Mouse (Mus musculus) ovary, postnatal 36 days (tissue): ENCODE data around the gene Upp2.

Source experiments
- DNase-seq: peaks from one replicate; pipeline ENCODE4 v3.0.0; 2022; ENCODE audit warnings: low spot score, mixed read lengths

The Upp2 gene

GRCm38 (mm10) chr2:58552296-58552695 is 14.8 kb upstream of the Upp2 start:
- no peak for DNase-seq

DNA sequence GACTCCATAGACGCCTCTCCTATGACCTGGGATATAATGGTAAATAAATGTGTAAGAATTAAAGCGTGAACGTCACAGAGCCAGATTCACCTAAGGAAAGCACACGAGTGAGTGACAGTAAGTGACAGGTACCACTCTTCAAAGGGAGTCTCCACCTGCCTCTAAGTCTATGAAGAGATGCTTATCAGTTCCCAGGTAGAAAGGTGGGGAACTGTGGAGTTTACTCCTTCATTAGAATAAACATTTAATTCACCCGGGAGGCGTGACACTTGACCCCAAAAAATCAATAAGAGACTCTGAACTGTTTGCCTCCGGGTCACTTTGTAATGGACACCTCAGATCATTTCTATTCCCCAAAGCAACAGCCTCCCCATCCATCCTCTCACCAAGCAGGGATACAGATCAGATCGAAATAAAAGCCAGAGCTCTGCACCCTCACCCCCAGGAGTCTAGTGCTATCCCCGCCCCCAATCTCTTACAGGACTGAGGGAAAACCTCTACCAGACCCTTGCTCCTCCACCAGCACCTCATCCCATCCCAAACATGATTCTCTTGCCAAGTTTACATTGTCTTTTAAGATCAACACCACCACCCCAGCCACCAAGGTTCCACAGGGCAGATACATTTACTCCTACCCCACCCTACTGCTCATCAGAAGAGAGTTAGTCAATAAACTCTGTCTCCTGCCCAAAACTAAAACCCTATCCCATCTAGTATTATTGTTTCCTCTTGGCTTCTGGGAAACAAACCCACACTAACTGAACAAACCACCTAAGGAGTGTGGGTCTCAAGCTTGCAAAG is 9.9 kb upstream of the Upp2 start:
- DNase-seq, result no peak

DNA sequence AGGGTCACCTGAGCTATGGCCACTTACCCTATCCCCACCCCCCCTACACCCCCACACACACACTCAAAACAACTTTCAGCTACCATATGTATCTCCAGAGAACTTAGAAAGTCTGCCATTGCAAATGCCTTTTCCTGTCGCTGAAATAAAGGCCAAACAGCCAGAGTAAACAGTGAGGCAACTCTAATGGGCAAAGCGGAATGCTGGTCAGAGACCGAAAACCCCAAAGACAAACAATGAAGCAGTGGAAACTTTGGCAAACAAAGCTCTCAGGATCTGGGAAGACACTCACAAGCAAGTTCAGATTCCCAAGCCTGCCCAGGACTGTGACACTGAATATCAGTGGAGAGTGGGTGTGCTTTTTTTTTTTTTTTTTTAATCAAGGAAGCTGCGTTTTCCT is 5.0 kb upstream of the Upp2 start:
- DNase-seq, result no peak

- DNase-seq, result no peak
Observed at GRCm38 (mm10) chr2:58565267-58565666, 1.8 kb upstream of the Upp2 start.

DNA sequence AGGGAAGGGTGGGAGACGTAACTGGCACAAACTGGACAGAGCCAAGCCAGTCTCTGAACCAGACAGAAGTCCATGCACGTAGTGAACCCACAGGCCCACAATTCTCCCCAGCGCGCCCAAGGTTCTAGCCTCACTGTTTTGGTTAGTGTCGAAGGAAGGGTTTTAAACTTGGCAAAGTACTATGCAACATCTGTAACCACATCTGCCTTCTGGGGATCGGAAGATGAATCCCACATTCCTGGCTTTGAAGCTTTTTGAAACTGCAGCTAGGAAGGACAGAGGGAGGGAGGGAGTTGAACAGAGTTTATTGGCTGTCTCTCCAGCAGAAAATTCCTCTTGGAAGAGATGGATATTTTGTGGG is 1.1 kb upstream of the Upp2 start:
- DNase-seq, result peak; percentile 18

DNA sequence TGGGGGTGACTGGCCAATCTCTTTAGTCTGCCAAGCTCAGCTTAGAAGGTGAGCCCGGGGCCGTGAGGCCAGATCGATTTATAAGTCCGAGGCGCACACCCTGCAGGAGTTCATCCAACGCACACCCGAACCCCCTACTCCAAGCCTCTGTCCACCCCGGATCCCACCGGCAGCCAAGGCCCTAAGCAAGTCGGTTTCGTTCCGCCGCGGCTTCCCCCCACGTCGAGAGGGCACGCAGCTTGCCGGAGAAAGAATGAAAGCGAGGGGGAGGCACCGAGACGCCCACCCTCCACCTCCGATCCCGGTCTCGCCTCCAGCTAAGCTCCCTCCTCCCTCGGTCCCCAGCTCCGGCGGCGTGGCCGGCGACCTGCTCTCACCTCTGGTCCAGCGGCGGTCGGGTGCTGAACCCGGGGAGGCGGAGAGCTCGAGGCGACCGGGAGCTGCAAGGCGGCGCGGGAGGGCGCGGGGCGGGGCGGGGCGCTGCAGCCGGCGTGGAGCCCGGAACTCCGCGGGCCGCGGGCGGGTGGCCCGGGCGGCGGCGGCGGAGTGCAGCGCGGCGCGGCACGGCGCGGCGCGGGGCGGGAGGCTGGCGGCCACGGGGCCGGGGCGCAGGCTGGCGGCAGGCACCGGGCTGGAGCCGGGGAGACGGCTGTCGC is 560 bp upstream of the Upp2 start:
- DNase-seq, result peak; percentile 75

- no peak for DNase-seq
Observed at GRCm38 (mm10) chr2:58567866-58568719, 995 bp downstream of the Upp2 start.

DNA sequence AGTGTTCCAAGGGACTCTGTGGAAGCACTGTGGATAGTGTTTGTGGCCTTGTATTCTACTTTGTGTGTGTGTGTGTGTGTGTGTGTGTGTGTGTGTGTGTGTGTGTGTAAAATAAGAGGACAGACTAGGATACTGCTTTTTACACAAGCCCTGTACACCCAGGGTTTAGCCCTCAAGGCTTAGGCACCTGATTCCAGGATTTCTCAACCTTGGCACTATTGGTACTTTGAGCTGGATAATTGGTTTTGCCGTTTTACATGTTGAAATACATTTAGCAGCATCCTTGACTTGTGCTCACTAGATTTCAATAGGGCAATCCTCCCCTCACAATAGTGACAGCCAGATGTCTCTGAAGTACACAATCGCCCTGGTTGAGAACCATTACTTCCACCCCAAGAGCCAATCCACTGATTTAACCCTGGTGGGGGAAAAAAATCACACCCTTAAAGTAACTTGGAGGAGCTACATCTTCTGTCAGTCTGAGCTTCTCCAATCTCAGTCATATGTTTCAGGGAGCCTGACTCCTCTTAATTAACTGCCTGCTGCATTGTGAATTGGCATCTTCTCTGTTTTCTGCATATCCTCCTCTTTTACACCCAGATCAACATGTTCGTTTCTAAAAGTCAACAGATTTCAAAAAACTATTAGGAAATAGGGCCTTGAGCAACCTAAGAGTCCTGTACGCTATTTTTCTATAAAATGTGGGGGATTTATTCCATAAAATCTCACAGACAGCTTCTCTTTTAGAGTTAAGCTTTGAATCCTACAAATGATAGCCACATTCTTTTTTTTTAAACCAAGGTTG is 1.9 kb downstream of the Upp2 start:
- DNase-seq, result no peak

DNA sequence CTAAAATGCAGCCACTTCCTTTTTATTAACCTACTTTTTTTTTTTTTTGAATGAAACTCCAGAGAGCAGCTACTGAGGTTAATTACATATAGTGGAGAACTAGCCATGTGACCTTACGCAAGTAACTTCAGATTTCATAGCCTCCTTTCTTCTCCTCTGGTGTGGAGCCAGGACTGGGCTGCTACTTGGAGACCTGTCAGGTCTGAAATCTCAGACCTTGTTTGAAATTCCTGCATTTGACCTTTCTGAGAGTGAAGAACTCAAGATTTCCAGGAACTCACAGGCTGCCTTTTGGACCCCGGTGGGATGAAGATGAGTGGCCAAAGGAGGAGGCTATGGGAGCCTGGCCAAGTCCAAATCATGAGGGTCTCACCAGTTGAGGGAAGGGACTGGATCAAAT is 7.1 kb downstream of the Upp2 start:
- no peak for DNase-seq

GRCm38 (mm10) chr2:58586311-58586710 is 19.2 kb downstream of the Upp2 start:
- no peak for DNase-seq

DNA sequence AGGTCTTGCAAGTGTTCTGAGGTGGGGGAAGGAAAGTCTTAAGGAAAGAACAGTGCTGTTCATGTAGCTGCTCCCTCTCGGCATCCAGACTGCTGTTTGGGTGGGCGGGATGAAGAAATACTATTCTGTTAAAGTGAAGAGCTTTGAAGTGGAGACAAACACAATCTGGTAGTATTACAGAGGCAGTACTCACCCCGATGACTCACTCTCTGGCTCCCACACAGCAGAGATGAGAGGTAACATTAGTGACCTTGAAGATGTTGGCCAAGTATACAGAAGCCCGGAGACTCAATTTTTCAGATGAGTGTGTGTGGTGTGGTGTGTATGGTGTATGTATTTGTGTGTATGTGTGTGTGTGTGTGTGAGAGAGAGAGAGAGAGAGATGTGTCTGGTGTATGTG is 22.5 kb downstream of the Upp2 start:
- DNase-seq, result no peak

GRCm38 (mm10) chr2:58590055-58590454 is 23.0 kb downstream of the Upp2 start:
- DNase-seq, result no peak

- DNase-seq, result no peak
Observed at GRCm38 (mm10) chr2:58595350-58595749, 28.3 kb downstream of the Upp2 start.

GRCm38 (mm10) chr2:58596774-58597342 is 29.8 kb downstream of the Upp2 start:
- DNase-seq, result peak; percentile 10

DNA sequence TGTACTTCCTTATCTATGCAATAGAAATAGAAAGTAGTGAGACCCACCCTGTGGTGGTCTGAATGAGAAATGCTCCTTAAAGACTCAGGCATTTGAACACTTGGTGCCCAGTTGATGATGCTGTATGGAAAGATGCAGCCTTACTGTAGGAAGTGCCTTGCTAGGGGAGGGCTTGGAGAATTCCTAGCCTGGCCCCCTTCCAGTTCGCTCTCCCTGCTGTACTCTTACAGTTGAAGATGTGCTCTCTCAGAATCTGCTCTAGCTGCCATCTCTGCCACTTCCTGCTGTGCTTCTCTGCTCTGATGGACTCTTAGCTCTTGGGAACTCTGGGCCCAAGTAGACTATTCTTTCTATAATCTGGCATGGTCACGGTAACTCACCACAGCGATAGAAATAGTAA is 30.5 kb downstream of the Upp2 start:
- no peak for DNase-seq

- no peak for DNase-seq
Observed at GRCm38 (mm10) chr2:58599639-58600038, 32.5 kb downstream of the Upp2 start.

DNA sequence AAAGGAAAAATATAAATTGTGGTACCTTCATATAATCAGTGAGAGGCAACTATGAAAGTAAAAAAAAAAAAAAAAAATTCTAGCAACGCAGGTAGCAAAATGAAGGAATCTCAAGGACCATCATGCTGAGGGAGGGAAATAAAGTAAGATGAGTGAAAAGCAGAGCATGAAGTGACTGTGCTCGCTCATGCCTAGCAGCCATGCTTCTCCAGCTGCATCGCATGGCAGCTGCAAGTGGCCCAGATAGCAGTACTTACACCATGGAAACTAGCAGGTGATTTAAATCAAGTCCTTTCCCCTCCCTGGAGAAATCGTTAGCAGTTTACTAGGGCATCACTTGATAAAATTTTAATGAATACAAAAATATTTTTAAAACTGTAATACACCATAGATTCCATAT is 34.3 kb downstream of the Upp2 start:
- DNase-seq, result no peak

GRCm38 (mm10) chr2:58603379-58603778 is 36.3 kb downstream of the Upp2 start:
- no peak for DNase-seq

DNA sequence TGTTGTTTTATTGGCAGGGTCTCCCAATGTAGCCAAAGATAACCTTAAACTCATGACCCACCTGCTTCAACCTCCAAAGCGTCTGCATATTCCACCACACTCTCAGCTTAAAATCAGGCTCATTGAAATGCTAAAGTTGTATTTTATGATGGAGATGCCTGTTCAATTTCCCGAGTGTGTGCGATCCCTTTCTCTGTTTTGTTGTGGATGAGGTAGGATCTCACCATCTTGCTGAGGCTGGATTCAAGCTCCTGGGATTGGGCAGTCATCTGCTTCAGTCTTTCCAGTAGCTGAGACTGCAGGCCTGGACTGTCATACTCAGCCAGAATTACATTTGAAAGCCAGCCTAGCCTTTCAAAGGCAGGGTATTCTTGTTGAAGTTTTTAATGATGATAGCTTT is 37.7 kb downstream of the Upp2 start:
- DNase-seq, result no peak

GRCm38 (mm10) chr2:58613720-58614119 is 46.6 kb downstream of the Upp2 start:
- no peak for DNase-seq

DNA sequence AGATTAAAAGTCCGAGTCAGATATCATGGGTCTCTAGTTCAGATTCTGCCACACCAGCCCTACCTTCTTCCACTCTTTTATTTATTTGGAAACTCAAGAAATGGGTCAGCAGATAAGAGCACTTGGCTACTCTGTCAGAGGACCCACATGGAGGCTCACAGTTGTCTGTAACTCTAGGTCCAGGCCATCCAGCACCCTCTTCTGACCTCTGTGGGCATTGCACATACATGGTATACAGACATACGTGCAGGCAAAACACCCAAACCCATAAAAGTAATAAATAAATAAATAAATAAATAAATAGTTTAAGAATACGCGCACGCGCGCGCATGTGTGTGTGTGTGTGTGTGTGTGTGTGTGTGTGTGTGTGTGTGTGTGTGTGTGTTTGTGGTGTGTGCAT is 47.8 kb downstream of the Upp2 start:
- DNase-seq, result no peak

- no peak for DNase-seq
Observed at GRCm38 (mm10) chr2:58615766-58616165, 48.7 kb downstream of the Upp2 start.
